Mouse (Mus musculus): ENCODE measurements around the gene Olfr1394. TPM values are rescaled to one million over a fixed set of nuclear protein-coding genes. Genes with fewer than 3 reads are reported as not detected.
"Not testable (repeated sequence)": the region's sequence is repeated elsewhere in the genome, so short reads cannot be mapped to it uniquely, and the experiment has no call there.

Olfr1394 gene
- not detected in 2 replicates for total RNA-seq (2017)

DNA sequence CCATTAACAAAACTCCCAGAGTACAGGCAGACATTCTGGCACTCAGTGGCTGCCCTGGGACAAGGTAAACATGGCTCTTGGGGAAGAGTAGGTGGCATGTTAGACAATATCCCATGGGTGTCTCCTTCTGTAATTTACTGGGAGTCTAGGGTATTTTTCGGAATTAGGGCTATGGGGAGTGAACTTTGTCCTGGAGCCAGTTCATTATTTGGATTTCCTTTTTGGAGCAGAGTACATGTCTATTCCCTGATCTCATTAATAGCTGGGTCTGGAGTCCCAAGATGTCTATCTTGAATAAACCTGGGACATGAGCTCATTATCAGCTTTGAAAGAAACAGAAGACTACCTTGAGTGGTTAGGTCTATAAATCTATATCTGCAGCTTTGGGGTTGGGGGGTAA is at the start of gene Olfr1394:
Olfr1394 (plus strand) TSS at position 301 of the 400 bp plus-strand sequence.
- ATAC-seq (replicated peaks in 1 of 2; ENCODE audit: insufficient read depth in 1 of 2, low FRiP score in 2 of 2, low TSS enrichment in 1 of 2, low read depth in 1 of 2, poor library complexity in 2 of 2, severe bottlenecking in 2 of 2): no peak

DNA sequence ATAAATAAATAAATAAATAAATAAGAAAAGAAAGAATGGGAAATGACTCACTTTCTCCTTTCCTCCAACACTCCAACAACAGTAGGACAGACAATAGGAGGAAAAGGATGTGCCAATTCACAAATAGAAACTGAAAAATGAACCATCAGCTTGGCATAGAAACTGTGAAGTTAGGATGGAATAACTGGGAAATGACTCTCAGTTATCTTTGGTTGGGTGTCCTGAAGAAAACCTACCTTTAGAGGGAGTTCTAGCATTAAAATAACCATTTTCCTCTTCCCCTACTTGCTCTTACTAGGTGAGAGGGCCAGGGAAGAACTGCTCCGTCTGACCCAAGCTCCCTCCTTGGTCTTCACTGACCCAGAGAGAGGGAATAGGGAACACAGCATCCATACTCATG is 48.4 kb upstream of the Olfr1394 start:
- ATAC-seq (replicated peaks in 1 of 2; ENCODE audit: insufficient read depth in 1 of 2, low FRiP score in 2 of 2, low TSS enrichment in 1 of 2, low read depth in 1 of 2, poor library complexity in 2 of 2, severe bottlenecking in 2 of 2): no peak

DNA sequence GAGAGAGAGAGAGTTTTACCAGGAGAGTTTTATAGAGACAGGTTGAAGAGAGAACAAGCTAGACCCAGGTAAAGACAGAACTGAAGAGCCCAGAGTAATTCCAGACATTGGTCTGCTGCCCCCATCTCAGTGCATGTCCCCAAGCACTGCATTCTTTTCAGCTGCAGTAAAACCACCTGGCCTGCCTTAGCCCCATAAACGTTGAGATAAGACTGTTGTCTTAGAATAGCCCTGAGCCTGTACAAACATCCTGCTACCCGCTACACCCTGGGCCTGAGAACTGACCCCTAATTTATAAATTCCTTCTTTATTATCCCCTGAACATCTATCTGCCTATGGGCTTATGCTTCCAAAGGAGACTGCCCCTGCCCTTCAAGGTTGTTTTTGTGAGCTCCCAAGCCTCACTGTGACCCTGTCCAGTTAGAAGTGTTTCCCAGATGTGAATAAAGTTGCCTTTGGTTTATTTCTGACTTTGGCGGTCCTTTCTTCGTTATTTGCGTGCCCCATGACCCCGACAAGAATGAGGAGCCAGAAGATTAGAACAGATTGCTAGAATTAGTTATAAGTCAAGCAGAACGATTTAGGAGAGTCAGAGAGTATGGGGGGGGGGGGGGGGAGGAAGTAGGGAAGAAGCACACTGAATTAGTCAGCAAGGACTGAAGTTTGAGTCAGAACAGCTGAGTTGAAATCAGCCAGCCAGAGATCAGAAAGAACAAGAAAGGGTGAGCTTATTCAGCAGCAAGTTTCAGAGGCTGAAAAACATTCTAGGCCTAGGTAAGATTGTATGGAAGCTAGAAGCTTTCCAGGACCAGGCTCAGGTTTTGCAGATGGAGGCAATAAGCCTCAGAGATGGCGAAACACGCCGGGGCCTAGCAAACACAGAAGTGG is 46.3 kb upstream of the Olfr1394 start:
- no peak for ATAC-seq (replicated peaks in 1 of 2; ENCODE audit: insufficient read depth in 1 of 2, low FRiP score in 2 of 2, low TSS enrichment in 1 of 2, low read depth in 1 of 2, poor library complexity in 2 of 2, severe bottlenecking in 2 of 2)

DNA sequence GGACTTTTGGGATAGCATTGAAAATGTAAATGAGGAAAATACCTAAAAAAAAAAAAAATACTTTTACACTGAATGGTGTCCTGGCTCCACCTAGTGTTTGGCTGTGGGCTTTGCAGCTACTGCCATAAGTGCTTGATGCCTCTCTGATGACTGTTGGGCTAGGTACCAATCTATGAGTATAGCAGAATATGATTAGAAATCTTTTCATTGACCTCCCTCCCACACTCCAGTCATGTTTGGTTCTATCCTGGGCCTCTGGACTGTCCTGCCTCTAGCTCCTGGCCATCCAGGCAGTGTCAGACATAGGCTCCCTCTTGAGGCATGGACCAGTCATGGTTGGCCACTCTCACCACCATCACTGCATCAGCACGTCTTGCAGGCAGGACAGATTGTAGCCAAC is 45.3 kb upstream of the Olfr1394 start:
- peak; percentile 46 to 77; a peak in 2 of 4 replicates for ATAC-seq (replicated peaks in 1 of 2; ENCODE audit: insufficient read depth in 1 of 2, low FRiP score in 2 of 2, low TSS enrichment in 1 of 2, low read depth in 1 of 2, poor library complexity in 2 of 2, severe bottlenecking in 2 of 2)

DNA sequence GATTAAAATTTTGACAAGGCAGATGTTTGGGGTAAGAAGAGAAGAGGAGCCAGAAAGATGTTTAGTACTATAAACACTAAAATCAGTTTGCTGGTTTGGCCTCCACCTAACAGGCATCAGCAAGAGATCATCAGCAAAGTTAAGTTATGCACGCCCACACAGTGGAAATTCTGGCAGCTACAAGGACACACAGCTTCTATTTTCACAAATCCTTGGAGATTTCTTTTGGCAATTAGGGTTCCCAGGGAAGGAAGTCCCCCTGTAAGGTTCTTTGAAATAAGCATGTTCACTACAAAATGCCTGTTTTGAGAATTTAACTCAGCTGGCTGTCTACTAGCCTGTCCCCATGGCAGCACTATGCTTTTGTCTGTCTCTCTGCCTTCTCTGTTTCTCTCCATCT is 43.2 kb upstream of the Olfr1394 start:
- ATAC-seq (replicated peaks in 1 of 2; ENCODE audit: insufficient read depth in 1 of 2, low FRiP score in 2 of 2, low TSS enrichment in 1 of 2, low read depth in 1 of 2, poor library complexity in 2 of 2, severe bottlenecking in 2 of 2): no peak

DNA sequence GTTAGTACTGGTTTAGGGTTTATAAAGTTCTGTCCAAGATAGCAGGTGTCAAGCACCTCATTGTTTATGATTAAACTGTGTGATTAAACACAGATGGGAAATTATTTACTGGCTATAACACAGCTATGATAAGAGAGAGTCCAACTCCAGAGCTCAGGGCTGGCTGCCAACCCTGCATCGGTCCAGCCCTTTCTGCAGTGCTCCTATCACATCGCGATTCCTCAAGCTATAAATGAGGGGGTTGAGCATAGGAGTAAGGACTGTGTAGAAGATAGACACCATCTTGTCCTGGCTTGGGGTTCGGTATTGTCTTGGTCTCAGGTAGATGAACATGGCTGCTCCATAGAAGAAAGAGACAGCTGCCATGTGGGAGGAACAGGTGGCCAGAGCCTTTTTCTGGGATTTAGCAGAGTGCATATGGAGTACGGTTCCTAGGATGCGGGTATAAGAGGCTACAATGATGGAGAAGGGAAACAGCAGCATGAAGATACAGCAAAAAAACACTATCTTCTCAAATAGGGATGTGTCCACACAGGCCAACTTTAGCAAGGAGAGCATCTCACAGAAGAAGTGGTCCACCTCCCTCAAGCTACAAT is 41.5 kb upstream of the Olfr1394 start:
- ATAC-seq (replicated peaks in 1 of 2; ENCODE audit: insufficient read depth in 1 of 2, low FRiP score in 2 of 2, low TSS enrichment in 1 of 2, low read depth in 1 of 2, poor library complexity in 2 of 2, severe bottlenecking in 2 of 2): no peak

DNA sequence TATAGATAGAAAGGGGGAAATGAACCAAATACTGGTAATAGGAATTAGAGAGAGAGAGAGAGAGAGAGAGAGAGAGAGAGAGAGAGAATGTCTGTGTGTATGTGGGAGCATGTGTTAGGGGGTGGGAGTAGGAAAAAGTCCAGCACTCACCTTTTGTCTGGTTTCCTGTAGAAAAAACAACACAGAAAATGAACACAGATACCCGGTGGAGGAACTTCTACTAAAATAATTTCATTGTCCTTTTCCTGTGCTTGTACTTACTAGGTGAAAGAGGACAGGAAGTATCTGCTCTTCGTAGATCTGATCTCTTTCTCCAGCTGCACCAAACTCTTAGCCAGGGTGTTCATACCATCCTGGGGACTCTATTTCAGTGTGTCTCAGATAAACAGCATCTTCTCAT is 40.0 kb upstream of the Olfr1394 start:
- no peak for ATAC-seq (replicated peaks in 1 of 2; ENCODE audit: insufficient read depth in 1 of 2, low FRiP score in 2 of 2, low TSS enrichment in 1 of 2, low read depth in 1 of 2, poor library complexity in 2 of 2, severe bottlenecking in 2 of 2)

DNA sequence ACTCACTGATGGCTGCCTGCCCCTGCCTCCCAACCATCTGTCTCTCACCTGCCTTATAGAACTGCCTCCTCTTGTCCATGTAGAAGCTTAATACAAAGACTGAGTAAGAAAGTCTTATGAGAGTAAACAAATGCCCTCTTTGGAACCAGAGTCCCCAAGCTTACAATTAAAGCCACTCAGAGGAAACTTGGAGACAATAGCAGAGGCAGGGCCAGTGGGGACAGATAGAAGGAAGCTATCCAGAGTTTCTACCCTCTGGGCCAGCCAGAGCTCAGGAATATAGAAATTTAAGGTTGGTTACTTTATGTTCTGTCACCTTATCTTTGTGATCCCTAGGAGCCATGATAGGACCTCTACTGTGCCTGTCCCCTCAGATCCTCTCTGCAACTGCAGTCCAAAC is 39.4 kb upstream of the Olfr1394 start, which contains the start of gene Olfr1396:
Olfr1396 (minus strand) TSS at position 101 of the 400 bp plus-strand sequence.
- ATAC-seq (replicated peaks in 1 of 2; ENCODE audit: insufficient read depth in 1 of 2, low FRiP score in 2 of 2, low TSS enrichment in 1 of 2, low read depth in 1 of 2, poor library complexity in 2 of 2, severe bottlenecking in 2 of 2): no peak

DNA sequence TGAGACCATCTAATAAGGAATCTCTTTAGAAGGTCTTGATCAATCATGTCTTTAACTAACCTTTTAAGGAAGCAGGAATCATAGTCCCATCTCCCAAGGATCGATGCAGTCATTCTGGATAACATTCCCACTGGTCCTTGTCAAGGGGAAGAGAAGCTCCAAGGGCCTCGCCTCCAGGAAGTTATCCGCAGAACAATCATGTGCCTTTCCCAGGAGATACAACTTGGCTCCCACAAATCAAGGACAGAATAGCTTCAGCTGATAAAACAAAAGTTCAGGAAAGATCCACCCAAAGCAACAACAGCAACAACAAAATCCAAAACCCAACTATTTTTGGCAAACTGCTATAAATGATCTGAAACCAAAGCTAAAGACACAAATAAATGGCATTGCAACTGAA is 34.5 kb upstream of the Olfr1394 start:
- ATAC-seq (replicated peaks in 1 of 2; ENCODE audit: insufficient read depth in 1 of 2, low FRiP score in 2 of 2, low TSS enrichment in 1 of 2, low read depth in 1 of 2, poor library complexity in 2 of 2, severe bottlenecking in 2 of 2): no peak

DNA sequence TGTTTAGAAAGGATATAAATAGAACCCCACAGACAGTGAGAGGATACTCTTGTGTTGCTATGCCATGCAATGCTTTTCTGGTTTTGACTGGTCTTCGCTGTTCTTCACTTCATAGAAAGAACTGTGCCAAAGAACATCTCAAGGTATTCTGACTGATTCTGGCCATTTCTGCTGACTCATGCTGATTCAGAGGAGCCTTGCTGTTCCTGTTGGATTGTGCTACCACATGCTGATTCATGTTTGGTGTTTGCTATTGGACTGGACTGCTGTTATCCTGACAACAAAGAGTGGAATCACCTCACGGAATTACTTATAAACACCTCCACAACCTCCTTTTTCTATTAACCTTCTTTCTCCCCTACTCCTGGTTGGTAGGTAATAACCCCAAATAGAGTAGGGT is 30.0 kb upstream of the Olfr1394 start:
- no peak for ATAC-seq (replicated peaks in 1 of 2; ENCODE audit: insufficient read depth in 1 of 2, low FRiP score in 2 of 2, low TSS enrichment in 1 of 2, low read depth in 1 of 2, poor library complexity in 2 of 2, severe bottlenecking in 2 of 2)

DNA sequence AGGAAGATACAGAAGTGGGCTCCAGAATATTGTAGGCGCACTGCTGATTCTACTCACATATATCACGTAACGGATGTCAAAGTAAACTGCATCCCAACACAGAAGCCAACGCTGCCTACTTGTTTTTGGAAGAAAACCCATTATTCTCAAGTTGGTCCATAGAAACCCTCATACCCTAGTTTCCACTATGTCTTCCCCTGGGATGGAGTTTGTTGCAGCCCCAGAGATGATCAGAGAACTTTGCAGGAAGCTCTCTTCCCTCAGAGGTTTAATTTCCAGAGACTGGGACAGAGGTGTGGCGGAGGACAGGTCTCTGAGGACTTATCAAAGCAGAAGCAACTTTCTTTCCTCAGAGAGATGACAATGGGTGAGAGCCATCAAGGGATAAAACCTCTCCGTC is 12.2 kb upstream of the Olfr1394 start, which contains the start of gene Olfr1395:
Olfr1395 (plus strand) TSS at position 301 of the 400 bp plus-strand sequence.
- ATAC-seq (replicated peaks in 1 of 2; ENCODE audit: insufficient read depth in 1 of 2, low FRiP score in 2 of 2, low TSS enrichment in 1 of 2, low read depth in 1 of 2, poor library complexity in 2 of 2, severe bottlenecking in 2 of 2): no peak

DNA sequence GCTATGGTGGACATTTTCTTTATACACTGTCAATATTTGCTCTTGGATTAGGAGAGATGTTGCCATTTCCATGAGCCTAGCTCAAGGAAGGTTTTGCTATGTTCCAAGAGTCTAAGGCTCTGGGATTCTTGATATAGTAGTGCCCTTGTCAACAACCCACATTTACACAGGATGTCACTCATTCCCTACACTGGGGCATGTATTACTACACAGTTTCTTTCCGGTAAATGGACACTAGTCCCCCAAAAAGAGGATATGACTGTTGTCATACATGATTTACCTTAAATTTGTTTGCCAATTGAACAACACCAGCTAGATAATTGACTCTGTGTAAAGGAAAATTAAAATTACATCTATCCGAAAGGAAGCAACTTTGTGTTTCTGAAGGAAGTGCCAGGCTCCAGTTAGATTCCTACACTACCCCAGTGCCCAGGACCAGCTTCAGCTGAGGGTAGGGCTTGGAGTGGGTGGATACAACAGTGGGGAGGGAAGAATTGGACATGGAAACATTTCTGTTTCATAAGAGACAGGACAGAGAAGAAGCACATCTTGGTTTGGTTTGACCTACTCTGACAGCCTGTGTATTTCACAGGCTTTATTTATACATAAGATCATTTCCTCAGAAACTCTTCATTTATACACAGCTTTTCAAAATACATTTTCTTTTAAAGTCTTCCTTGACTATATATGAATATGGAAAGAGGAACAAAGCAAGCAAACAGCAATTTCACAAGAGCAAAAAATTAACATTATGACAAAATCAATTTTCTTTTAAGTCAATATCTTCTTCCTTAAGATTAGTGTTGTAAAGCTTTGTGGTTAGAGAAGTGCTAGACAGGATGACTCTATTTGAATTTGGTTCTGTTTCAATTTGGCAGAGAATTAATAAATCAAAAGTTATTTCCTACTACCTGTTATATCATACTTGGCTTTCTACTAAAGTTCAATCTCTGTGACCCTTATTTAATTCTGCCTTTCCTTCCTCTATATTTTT is 2.9 kb downstream of the Olfr1394 start:
- no peak; a peak in 1 of 4 replicates for ATAC-seq (replicated peaks in 1 of 2; ENCODE audit: insufficient read depth in 1 of 2, low FRiP score in 2 of 2, low TSS enrichment in 1 of 2, low read depth in 1 of 2, poor library complexity in 2 of 2, severe bottlenecking in 2 of 2)

DNA sequence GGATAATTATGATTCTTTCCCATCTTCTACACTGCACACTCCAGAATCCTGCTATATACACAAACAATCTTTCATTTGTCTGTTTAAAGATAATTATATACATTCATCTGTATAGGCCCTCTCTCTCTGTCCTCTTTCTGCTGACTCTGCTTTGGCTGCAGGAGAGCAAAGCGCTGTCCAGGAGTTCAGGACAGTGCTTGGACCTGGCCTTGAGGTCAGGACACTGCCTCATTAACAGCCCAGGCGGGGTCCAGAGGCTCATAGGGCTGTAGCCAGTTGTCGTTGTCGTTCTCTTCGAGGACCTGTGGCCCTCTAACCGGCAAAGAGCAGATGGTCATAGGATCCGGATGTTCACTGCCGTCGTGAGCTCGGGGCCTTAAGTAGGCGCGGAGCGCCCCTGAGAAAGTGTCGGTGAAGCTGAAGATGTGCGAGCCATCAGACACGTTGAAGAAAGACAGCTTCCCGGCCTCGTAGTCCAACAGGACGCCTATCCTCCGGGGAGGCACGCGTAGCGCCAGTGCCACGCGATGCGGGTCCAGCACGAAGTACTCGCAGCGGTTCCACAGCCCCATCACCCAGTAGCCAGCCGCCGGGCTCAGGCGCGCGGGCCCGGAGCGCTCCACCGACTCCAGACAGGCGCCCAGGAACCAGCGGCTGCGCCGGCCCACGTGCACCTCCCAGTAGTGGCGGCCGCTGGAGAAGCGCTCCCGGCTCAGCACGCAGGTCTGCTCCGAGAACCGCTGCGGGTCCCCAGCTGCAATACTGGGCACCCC is 14.8 kb downstream of the Olfr1394 start:
- peak; percentile 23 to 44; a peak in 2 of 4 replicates for ATAC-seq (replicated peaks in 1 of 2; ENCODE audit: insufficient read depth in 1 of 2, low FRiP score in 2 of 2, low TSS enrichment in 1 of 2, low read depth in 1 of 2, poor library complexity in 2 of 2, severe bottlenecking in 2 of 2)

DNA sequence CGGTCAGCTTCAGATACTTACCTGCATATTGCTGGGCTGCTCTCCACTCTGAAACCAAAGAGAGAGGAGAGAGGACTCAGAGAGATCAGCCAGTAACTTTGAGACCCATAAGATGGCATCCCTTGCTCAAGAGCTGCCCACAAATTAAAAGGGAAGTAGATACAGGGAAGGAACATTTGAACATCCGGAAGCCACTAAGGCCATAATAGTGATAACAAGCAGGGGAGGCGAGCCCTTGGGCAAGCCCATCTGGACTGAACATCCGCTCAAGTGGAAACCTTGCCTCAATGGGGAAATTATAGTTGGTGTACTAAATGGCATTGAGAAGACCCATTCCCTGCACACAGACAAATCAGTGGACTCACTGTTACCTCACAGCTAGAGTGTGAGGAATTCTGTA is 16.4 kb downstream of the Olfr1394 start:
- ATAC-seq (replicated peaks in 1 of 2; ENCODE audit: insufficient read depth in 1 of 2, low FRiP score in 2 of 2, low TSS enrichment in 1 of 2, low read depth in 1 of 2, poor library complexity in 2 of 2, severe bottlenecking in 2 of 2): peak; percentile 77 to 83

DNA sequence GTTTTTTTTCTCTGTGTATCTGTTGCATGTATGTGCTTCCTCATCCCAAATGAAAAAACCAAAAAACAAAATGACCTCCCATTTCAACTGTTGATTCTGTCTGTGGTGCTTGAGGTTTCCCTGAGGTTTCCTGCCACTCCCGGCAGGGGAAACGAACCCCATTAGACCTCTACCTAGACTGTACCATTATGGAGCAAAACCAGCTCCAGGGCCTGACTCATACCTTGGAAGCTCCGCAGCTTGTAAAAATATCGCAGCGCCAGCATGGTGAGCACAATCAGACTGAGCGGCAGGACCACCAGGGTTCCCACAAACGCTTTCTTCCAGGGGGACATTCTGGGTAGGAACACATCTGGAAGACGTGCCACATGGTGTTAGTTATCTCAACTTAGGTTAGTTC is 21.2 kb downstream of the Olfr1394 start:
- peak; percentile 86 to 91 for ATAC-seq (replicated peaks in 1 of 2; ENCODE audit: insufficient read depth in 1 of 2, low FRiP score in 2 of 2, low TSS enrichment in 1 of 2, low read depth in 1 of 2, poor library complexity in 2 of 2, severe bottlenecking in 2 of 2)

DNA sequence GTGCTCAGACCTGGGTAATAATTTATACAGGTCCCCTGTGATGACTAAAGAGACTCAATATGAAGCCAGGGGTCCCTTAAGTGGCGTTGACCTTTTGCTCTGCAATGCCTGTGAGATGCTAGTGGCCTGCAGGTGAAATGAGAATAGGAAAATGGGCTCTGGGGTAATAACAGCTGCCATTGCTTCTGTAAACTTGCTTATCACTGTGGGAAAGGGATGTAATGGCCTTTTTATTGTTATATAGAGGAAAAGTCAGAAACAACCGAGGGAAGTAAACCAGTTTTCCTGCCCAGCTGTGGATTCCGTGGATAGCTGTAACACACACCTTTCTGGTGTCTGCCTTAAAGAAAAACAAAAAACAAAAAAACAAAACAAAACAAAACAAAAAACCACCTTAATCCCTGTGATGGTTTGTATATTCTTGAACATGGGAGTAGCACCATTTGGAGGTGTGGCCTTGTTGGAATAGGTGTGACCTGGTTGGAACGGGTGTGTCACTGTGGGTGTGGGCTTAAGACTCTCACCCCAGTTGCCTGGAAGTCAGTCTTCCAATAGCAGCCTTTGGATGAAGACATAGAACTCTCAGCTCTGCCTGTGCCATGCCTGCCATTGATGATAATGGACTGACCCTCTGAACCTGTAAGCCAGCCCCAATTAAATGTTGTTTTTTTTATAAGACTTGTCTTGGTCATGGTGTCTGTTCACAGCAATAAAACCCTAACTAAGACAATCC is 22.0 kb downstream of the Olfr1394 start:
- not testable (repeated sequence) for ATAC-seq (replicated peaks in 1 of 2; ENCODE audit: insufficient read depth in 1 of 2, low FRiP score in 2 of 2, low TSS enrichment in 1 of 2, low read depth in 1 of 2, poor library complexity in 2 of 2, severe bottlenecking in 2 of 2)

All from hematopoietic stem cell, adult 5-6 weeks (primary cell).